Mouse (Mus musculus) neural tube, embryonic 14.5 days (tissue): ENCODE data around the gene Gm20390. TPM values are rescaled to one million over a fixed set of nuclear protein-coding genes. Genes with fewer than 3 reads are reported as not detected.

Source experiments
- ATAC-seq: fragments of 200-750 bp; cut with Nextera tagmentation; 2 replicates; pipeline ENCODE4 v1.8.0; 2017; ENCODE audit warnings: low read depth, mild to moderate bottlenecking, moderate TSS enrichment, moderate library complexity
- H3K27ac ChIP-seq: fragments of 300-500 bp; sonication (generic); 2 replicates; pipeline ENCODE4 v1.5.1; 2014; ENCODE audit warnings: low read depth, mild to moderate bottlenecking, control low read depth, low read length, moderate library complexity, mixed read lengths
- H3K27me3 ChIP-seq: fragments of 300-500 bp; sonication (generic); 2 replicates; pipeline ENCODE4 v1.6.1; 2014; ENCODE audit warnings: low read length; ENCODE audit not compliant: control insufficient read depth, insufficient read depth
- H3K36me3 ChIP-seq: fragments of 300-500 bp; sonication (generic); 2 replicates; pipeline ENCODE4 v1.6.1; 2014; ENCODE audit warnings: low read length, mixed read lengths; ENCODE audit not compliant: control insufficient read depth, insufficient read depth
- H3K4me1 ChIP-seq: fragments of 300-500 bp; sonication (generic); 2 replicates; pipeline ENCODE4 v1.6.1; 2014; ENCODE audit warnings: low read length; ENCODE audit not compliant: control insufficient read depth, insufficient read depth
- H3K4me2 ChIP-seq: fragments of 300-500 bp; sonication (generic); 2 replicates; pipeline ENCODE4 v1.6.1; 2014; ENCODE audit warnings: mild to moderate bottlenecking, low read depth, low read length, control low read depth
- H3K4me3 ChIP-seq: fragments of 300-500 bp; sonication (generic); 2 replicates; pipeline ENCODE4 v1.5.1; 2014; ENCODE audit warnings: low read depth, low read length, control low read depth, mixed read lengths
- H3K9ac ChIP-seq: fragments of 300-500 bp; sonication (generic); replicated peaks from 2 replicates; pipeline ENCODE4 v1.6.1; 2014; ENCODE audit warnings: low read depth, mild to moderate bottlenecking, control low read depth, low read length, mixed read lengths
- H3K9me3 ChIP-seq: fragments of 300-500 bp; sonication (generic); 2 replicates; pipeline ENCODE4 v1.6.1; 2016; ENCODE audit warnings: low read length; ENCODE audit not compliant: control insufficient read depth
- WGBS: fragments of 180-500 bp; shearing (Covaris S2); extraction: QIAGEN DNeasy Blood & Tissue Kit; methylation state at CpG from one replicate; pipeline ENCODE4 v1.1.7; 2014; 5-methylcytosine and 5-hydroxymethylcytosine counted together
- polyA plus RNA-seq: library from polyadenylated mRNA; unstranded; fragments of >200 nt; fragmentation: Nextera tagmentation; extraction: Ambion mirVana; gene quantifications from 2 replicates; pipeline ENCODE4 v1.2.1, GENCODE M21; 2014

The Gm20390 gene
- polyA plus RNA-seq, 1 experiment from 2014 or later = 295 TPM

DNA sequence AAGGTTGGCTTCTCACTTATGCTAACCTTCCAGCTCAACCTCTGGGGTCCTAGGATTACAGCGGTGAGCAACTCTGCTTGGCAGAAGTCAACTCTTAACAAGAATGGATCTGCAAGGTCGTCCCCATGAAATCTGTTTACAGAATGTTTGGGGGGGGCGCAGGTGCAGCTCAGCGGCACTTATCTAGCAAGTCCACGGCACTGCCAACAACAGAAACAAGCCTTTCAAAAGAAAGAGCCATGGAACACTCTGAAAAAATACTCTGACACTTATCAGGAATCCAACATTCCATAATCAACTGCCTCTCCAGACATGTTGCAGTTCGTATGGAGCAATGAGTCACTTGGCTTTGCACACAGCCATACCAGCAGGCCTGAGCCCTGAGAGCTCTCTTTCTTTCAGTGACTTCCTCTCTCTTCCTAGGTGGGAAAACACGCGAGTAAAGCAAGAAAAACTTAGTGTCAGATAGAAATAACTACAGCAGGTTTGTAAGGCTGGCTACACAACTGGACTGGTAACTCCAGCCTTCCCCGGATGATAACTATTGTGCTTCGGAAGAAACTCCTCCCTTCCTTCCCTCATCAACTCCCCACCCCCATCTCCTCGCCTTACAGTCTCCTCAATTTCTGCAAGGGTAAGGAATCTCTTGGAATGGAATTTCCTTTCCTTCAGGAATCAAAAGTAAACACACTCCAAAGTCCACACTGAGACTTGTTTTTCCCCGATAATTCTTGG lies 20.4 kb upstream of the Gm20390 start:
- no peaks in the 10 kb centered on the region for H3K36me3 ChIP-seq
- H3K9me3 ChIP-seq = no peaks in the 10 kb centered on the region
- H3K27ac ChIP-seq = no peak overlapping the region
- H3K4me2 ChIP-seq = no peak overlapping the region
- no peaks in the 10 kb centered on the region for H3K27me3 ChIP-seq
- 69% methylated on average over 12 of the region's 12 CpGs for WGBS
- H3K9ac ChIP-seq = no peak overlapping the region
- no peak overlapping the region for H3K4me3 ChIP-seq
- H3K4me1 ChIP-seq = no peaks in the 10 kb centered on the region
- no peak for ATAC-seq

- Histone ChIP-seq H3K27me3 (no peaks in the 10 kb centered on the region), H3K9ac (no peak overlapping the region), H3K9me3 (no peaks in the 10 kb centered on the region), H3K4me3 (no peak overlapping the region), H3K4me1 (no peaks in the 10 kb centered on the region), H3K36me3 (no peaks in the 10 kb centered on the region), H3K27ac (no peak overlapping the region), H3K4me2 (no peak overlapping the region)
- no peak for ATAC-seq
- 84% methylated on average over 8 of the region's 8 CpGs for WGBS
These were observed 19.7 kb upstream of the Gm20390 start for GRCm38 (mm10) chr11:93987625-93988327.

DNA sequence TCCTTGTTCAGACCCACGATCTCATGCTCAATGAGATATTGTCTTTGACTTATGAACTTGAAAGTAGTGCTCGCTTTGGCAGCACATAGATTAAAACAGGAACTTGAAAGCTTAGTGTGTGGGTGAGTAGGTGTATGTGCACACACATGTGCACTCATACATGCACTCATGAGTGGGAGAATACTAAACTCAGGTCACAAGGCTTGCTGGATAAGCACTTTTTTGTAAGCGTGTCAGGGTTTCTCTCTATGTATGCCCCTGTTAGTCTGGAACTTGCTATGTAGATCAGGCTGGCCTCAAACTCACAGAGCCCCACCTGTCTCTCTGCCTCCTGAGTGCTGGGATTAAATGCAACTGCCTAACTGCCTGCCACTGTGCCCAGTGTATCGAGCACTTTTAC lies 18.9 kb upstream of the Gm20390 start:
- Histone ChIP-seq H3K4me2 (no peak overlapping the region), H3K27me3 (no peaks in the 10 kb centered on the region), H3K27ac (no peak overlapping the region), H3K9me3 (no peaks in the 10 kb centered on the region), H3K4me3 (no peak overlapping the region), H3K4me1 (no peaks in the 10 kb centered on the region), H3K36me3 (no peaks in the 10 kb centered on the region), H3K9ac (no peak overlapping the region)
- no peak for ATAC-seq
- WGBS = 88% methylated on average over 4 of the region's 4 CpGs

- Histone ChIP-seq H3K9ac (no peak overlapping the region), H3K9me3 (no peaks in the 10 kb centered on the region), H3K4me1 (no peaks in the 10 kb centered on the region), H3K4me2 (no peak overlapping the region), H3K36me3 (no peaks in the 10 kb centered on the region), H3K27ac (no peak overlapping the region), H3K4me3 (no peak overlapping the region), H3K27me3 (no peaks in the 10 kb centered on the region)
- ATAC-seq = no peak
These were observed 18.2 kb upstream of the Gm20390 start for GRCm38 (mm10) chr11:93986298-93986697.

- H3K9me3 ChIP-seq = no peaks in the 10 kb centered on the region
- no peak overlapping the region for H3K9ac ChIP-seq
- no peaks in the 10 kb centered on the region for H3K27me3 ChIP-seq
- WGBS = 89% methylated on average over 5 of the region's 5 CpGs
- H3K27ac ChIP-seq = no peak overlapping the region
- H3K4me1 ChIP-seq = no peaks in the 10 kb centered on the region
- H3K36me3 ChIP-seq = no peaks in the 10 kb centered on the region
- H3K4me2 ChIP-seq = no peak overlapping the region
- no peak overlapping the region for H3K4me3 ChIP-seq
- ATAC-seq = no peak
These were observed 17.2 kb upstream of the Gm20390 start for GRCm38 (mm10) chr11:93985265-93985664.

GRCm38 (mm10) chr11:93984619-93985018 lies 16.5 kb upstream of the Gm20390 start:
- no peak overlapping the region for H3K9ac ChIP-seq
- no peaks in the 10 kb centered on the region for H3K4me1 ChIP-seq
- no peaks in the 10 kb centered on the region for H3K9me3 ChIP-seq
- H3K36me3 ChIP-seq = no peaks in the 10 kb centered on the region
- no peak overlapping the region for H3K27ac ChIP-seq
- H3K4me2 ChIP-seq = no peak overlapping the region
- no peaks in the 10 kb centered on the region for H3K27me3 ChIP-seq
- no peak for ATAC-seq
- H3K4me3 ChIP-seq = no peak overlapping the region
- 93% methylated on average over 3 of the region's 3 CpGs for WGBS

- Histone ChIP-seq H3K4me2 (no peak overlapping the region), H3K36me3 (no peaks in the 10 kb centered on the region), H3K9me3 (no peaks in the 10 kb centered on the region), H3K4me3 (no peak overlapping the region), H3K9ac (no peak overlapping the region), H3K4me1 (no peaks in the 10 kb centered on the region), H3K27ac (no peak overlapping the region), H3K27me3 (no peaks in the 10 kb centered on the region)
- ATAC-seq = no peak; the same call in 1 of the 2 replicates
- WGBS = 16% methylated on average over 6 of the region's 6 CpGs
These were observed 11.5 kb upstream of the Gm20390 start for GRCm38 (mm10) chr11:93979502-93980049.

GRCm38 (mm10) chr11:93972951-93973350 lies 4.9 kb upstream of the Gm20390 start:
- Histone ChIP-seq H3K27me3 (no peaks in the 10 kb centered on the region), H3K36me3 (no peaks in the 10 kb centered on the region), H3K4me1 (no peaks in the 10 kb centered on the region), H3K27ac (no peak overlapping the region), H3K4me2 (no peak overlapping the region), H3K9ac (no peak overlapping the region), H3K4me3 (no peak overlapping the region), H3K9me3 (no peaks in the 10 kb centered on the region)
- no peak for ATAC-seq
- 85% methylated on average over 5 of the region's 5 CpGs for WGBS

DNA sequence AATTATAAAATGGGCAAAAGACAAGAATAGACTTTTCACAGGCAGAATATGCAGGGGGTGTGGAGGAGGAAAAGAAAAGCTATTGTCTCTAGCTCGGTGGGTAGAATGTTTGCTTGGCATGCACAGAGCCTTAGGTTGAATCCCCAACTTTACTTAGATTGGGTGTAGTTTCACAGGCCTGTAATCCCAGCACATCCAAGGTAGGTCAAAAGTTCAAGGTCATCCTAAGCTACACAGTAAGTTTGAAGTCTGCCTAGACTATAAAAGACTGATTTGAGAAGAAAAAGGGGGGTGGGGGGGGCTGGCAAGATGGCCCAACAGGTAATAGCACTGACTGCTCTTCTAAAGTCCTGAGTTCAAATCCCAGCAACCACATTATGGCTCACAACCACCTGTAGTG lies 1.7 kb upstream of the Gm20390 start:
- H3K4me3 ChIP-seq = no peak overlapping the region
- no peaks in the 10 kb centered on the region for H3K27me3 ChIP-seq
- H3K4me1 ChIP-seq = no peaks in the 10 kb centered on the region
- H3K9me3 ChIP-seq = no peaks in the 10 kb centered on the region
- H3K36me3 ChIP-seq = peaks cover 8% of the 10 kb centered on the region
- H3K4me2 ChIP-seq = no peak overlapping the region
- H3K9ac ChIP-seq = no peak overlapping the region
- ATAC-seq = no peak
- H3K27ac ChIP-seq = no peak overlapping the region
- WGBS = 81% methylated on average over 1 of the region's 1 CpGs
